Mouse (Mus musculus) megakaryocyte-erythroid progenitor cell, adult 5-6 weeks (primary cell): ENCODE results near the gene Ndufb2. TPM values are rescaled to one million over a fixed set of nuclear protein-coding genes. Genes with fewer than 3 reads are reported as not detected.

Experiments
- ATAC-seq: replicated peaks from 2 replicates; pipeline ENCODE4 v1.8.0; 2016; ENCODE audit warnings: mild to moderate bottlenecking, inconsistent platforms; ENCODE audit not compliant: severe bottlenecking, poor library complexity, low FRiP score, low TSS enrichment
- total RNA-seq, 2 experiments: library from RNA; stranded (forward) in 1 of 2; stranded (reverse) in 1 of 2; fragments of 200-1000, 215-1000 nt in 1 of 2; fragments of >200 nt in 1 of 2; fragmentation: Nextera tagmentation in 1 of 2; gene quantifications; 2 replicates each; pipeline ENCODE4 v1.2.3; 2014 to 2017

Ndufb2 gene
- total RNA-seq (2014; fragmentation: Nextera tagmentation) (159 and 176 TPM in 2 replicates), total RNA-seq (2017) (65.9 and 71.6 TPM in 2 replicates)

DNA sequence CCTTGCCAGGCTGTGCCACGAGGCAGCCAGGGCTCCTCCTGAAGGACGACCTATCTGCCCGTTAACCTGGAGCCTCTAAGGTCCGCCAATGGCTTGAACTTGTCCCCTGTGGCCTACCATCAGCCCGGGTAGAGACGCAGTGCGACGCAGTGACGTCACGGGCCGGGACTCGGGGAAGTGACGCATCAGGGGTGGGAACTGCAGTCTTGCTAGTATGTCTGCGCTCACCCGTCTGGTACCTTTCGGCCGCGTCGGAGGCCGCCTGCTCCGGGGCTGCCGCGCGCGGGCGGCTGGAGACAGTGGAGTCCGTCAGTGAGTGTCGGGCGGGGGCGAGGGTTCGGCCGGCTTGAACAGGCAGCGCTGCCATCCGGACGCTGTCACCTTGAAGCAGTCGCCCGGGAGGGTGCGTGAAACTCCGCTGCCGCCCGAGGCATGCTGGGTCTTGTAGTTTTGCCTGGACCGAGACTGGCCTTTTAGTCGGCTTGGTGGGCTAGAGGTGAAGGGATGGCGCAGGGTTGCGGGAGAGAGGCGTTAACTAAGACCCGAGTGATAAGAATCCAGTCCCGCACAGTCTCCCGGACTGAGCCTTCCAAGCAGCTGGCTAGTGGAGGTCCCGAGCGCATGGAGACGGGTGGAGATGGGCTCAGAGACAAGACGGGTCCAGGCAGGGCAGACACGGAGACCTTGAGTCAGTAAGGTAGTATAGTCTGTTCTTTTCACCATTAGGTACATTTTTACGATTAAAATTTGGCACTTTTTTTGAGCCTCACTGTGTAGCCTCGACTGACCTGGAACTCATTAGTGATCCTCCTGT, at the start of gene Ndufb2:
Ndufb2 (plus strand) TSS at position 174 of the 814 bp plus-strand sequence.
- peak; percentile 98 for ATAC-seq

GRCm38 (mm10) chr6:39542631-39543597, 49.5 kb upstream of the Ndufb2 start:
- no peak for ATAC-seq

- ATAC-seq, result no peak
Observed at GRCm38 (mm10) chr6:39543769-39544420, 48.5 kb upstream of the Ndufb2 start.

DNA sequence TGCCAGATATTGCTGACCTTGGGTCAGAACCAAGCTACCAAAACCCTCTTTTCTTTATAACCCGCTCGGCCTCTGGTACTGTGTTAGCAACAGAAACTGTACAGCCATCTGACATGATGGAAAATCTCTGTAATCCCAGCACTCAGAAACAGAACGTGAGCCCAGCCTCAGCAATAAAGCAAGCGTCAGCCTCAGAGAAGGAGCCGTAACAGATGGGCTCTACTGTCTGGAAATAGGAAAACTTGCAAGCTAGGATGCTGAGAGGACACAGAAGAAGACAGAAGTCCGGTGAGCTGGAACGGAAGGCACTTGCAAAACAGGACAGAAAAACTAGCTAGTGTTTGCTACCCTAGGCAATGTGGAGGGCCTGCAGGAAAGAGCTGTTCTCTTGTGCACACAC, 46.9 kb upstream of the Ndufb2 start:
- ATAC-seq, result no peak

DNA sequence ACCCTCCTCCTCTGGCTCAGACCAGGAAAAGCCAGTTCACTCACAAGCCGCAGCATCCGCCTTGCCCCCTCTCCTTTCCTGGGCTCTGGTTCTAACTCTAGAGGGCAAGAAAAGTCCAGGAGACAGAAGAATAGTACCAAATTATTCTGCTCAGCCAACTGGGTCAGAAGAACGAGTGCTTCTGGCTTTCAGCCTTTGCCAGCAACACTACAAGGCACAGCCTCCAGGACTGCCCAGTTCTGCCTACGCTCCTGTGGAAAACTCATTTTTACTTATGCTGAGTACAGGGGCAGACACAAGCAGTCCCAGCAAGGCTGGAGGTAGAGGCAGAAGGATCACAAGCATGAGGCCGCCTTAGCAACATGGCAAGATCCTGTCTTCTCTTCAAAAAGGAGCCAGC, 44.3 kb upstream of the Ndufb2 start:
- no peak for ATAC-seq

DNA sequence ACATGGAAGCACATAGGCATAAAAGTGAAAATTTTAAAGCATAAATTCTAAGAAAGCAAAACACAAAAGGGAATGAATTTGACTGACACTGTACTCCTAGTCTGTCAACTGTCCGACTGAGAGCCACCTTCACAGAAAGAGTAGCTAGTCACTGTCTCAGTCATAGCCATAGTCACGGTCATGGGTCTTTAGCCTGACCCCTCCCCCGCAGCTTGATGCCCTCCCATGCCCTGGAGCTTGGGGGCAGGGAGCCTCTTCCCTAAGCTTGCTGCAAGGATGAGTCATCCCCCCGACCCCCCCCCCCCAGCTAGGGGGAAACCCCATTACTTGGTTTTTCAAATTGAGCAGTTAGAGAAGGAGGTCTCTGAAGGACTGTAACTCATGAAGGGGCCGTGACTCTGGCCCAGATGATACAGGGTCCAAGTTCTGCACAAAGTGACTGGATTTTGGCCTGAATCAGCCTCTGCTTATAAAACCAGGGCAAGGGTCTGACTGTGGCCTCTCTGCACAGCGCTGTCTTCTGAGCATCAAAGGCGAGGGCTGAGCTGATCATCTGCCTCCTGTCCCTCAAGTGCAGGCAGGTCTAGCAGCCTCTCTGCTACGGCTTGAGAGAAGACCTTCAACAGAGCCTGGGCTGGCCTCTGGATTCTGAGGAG, 40.3 kb upstream of the Ndufb2 start:
- no peak for ATAC-seq

DNA sequence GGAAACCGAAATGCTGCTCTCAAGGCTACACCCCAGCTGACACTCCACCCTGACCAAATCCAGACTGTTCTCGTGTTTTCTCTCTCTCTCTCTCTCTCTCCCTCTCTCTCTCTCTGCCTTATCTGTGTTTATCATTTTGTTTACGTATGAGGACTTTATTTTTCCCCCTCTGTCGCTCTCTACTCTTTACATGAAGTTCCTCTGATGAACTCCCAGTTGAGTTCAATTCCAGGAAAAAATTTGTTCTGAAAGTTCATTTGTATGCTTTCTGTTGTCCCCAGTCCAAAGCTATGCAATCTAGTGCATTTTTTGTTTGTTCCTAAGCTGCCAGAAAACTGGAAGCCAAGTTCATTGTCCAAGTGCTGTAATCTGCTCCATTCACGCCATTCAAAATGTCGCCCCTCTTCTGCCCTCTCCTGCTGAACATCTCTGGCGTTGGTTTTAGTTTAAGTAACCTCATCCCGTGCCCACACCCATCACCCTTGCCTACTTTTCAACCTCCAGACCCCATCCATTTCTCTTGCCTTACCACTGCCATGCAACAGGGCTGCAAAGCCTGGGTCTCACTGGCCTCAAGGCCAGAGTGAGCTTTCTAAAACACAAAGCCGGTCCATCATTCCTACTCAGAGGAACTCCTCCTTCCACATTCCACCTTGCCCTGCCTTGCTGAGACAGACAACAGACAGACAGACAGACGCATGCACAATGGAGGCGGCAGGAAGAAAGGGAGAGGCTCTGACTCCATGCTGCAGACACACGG, 37.3 kb upstream of the Ndufb2 start:
- no peak for ATAC-seq

GRCm38 (mm10) chr6:39555648-39555945, 36.8 kb upstream of the Ndufb2 start:
- no peak for ATAC-seq

DNA sequence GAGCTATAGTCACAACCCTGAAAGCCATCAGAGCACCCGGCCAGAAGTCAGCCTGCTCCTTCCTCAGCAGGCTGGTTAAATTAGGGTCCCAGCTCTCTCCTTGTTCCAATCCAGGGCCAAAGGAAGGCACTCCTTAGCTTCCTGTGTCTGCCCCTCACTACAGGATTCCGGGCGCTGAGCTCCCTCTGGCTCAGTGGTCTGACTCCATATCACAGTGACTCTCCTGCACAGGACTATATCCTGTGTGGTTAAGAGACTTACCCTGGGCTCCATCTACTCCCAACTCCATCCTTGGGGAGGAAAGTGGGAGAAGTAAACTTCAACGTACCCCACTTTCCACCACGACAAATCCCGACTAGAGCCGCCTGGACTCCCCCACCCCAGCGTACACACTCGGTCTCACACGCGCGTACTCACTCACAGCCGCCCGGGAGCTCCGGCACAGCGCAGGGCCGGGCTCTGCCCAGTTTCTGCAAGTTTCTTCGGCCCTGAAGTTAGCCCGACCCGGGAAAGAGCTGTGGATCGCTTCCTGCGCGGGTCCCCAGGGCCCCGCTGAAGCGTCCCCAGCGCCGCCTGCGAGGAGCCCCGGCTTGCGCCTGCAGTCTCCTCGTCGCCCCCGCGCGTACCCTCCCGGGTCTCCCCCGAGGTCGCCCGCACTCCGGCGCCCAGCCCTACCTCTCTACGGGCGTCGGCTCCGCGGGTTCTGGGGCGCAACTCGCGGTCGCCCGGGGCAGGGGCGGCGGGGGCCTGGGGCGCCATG, 35.3 kb upstream of the Ndufb2 start:
- ATAC-seq, result 0 out of 2 replicates have a peak, but pooled peaks have one; percentile 31

DNA sequence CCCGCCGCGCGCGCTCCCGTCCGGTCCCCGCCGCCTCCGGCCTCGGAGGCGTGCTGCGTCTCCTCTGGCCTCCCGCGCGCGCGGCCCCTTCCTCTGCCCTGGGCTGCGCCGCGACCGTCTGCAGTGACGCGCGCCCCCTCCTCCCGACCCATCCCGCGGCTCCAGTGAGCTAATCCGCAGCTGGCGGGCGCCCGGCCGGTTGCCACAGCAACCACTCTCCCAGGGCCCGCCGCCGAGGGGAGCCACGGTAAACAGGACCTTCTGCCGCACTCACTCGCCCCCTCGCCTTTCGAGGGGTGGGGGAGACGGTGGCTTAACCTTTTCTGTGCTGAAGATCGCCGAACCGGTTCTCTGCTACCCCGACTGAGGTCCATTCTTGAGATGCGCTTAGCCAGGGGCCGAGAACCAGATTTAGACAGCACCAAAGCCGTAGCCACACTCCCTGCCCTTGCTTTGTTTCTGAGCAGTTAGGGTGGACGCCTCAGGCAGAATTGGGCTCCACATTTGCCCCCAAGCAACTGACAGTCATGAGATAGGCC, 34.6 kb upstream of the Ndufb2 start, which contains the start of gene Dennd2a:
Dennd2a (minus strand) TSS at position 145 of the 539 bp plus-strand sequence.
- no peak for ATAC-seq

DNA sequence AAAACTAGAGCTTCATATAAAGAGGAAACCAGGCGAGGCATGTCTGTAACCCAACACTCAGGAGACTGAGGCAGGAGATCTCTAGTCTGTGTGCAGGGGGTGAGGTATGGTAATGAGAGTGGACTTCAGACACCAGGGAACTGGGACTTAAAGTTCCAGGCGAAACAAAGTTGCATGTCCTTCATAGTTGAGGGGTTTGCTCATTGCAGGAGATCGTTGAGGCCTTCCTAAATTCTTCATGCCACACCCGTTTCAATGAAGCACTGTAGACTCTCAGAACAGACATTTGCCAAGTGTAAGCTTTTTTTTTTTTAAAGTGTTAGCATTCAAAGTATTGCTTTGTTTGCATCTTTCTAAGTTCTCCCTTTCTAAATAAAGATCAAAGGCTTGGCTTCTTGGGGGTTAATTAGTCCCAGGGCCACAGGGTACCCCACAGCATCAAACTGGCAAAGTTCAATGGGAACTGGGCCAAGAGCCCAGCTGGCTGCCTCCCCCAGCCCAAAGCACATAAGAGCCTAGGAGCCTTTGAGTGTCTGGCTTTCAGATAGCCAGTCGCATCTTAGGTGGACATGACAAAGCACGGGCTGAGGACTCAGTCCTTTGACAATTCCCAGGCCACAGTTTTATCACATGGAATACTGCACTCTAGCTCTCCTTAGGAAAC, 33.0 kb upstream of the Ndufb2 start:
- no peak for ATAC-seq

GRCm38 (mm10) chr6:39562166-39563015, 30.0 kb upstream of the Ndufb2 start:
- ATAC-seq, result peak; percentile 97

GRCm38 (mm10) chr6:39567528-39567927, 24.8 kb upstream of the Ndufb2 start:
- peak; percentile 82 for ATAC-seq

DNA sequence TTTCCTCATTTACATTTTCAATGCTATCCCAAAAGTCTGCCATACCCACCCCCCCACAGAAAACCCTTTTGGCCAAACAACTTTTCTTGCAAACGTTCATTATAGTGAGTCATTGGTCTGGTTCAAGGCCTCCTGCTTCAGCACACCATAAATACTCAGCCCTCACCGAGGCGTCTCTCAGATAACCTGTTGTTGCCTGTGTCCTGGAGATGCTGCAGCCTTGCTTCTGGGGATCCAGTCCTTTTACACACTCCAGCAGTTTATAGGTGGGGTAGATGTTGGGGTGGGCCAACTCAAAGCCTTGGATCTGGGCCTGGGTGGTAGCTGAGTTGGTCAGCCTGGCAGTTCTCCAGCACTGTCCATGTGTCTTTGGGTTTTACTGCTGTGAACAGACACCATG, 21.9 kb upstream of the Ndufb2 start:
- ATAC-seq, result no peak

DNA sequence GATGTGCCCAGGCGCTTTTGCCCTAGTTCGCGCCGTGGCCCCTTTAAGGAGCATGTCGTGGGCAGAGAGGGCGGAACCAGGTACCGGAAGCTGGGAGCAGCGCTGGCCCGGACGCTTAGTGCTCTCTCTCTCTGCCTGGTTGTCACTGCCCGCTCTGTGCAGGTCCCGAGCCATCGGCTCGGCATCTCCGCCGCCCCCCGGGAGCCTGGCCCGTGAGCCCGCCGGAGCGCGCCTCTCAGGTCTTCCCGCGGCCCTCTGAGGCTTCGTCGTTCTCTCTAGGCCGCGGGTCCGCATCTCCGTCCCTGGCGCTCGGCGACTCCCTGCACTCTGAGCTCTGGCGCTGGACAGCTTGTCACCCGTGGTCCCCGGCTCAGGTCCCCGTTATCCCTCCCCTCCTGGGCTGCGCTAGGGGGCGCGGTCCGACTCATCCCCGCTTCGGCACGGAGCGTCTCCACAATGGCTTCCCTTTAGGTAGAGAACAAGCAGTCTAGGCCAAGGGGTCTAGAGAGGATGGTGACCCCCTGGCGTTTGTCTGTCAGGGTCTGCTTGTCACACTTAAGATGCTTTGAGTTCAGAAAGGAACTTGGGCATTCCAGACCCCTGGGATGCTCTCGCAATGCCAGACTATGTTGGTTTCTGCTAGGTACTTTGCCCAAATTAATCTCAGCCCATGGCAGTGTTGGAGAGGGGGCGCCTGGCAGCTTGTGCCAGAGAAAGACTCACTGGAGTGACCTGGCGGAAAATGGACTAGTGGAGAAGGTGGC, 18.4 kb upstream of the Ndufb2 start, which contains the start of gene Adck2:
Adck2 (plus strand) TSS at position 83 of the 764 bp plus-strand sequence.
- ATAC-seq, result peak; percentile 99

DNA sequence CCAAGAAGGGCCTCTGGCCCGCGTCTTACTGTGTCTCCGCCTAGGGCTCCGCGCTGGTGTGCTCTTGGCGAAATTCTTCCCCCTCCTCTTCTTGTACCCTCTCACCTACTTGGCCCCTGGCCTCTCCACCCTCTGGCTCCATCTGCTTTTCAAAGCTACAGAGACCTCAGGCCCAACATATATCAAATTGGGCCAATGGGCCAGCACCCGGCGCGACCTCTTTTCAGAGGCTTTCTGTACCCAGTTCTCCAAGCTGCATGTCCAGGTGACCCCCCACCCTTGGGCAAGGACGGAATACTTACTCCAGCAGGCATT, 17.9 kb upstream of the Ndufb2 start:
- ATAC-seq, result no peak
